8 mouse cellular contexts compared by ENCODE assay signal in genomic region chr17:47610849-47611660, GRCm38 (mm10). TPM values are rescaled to one million over a fixed set of nuclear protein-coding genes. Genes with fewer than 3 reads are reported as not detected.
DNase-seq lines count a peak whose midpoint lies in the region; ATAC-seq lines count a peak whose summit lies in the region.

TSS of gene Bysl (minus strand) at chr17:47611492.
TSS of gene Med20 (plus strand) at chr17:47611582.
TSS of gene Gm20517 (plus strand) at chr17:47611589.

- no peaks in the 10 kb centered on the region for H3K27me3 ChIP-seq in hindbrain, embryonic 15.5 days

- peak within 1 kb of the TSS; percentile 89 for H3K4me3 ChIP-seq in hindbrain, embryonic 15.5 days

- WGBS in hindbrain, embryonic 15.5 days: under 1% methylated on average over 59 of the region's 59 CpGs

- H3K36me3 ChIP-seq in hindbrain, embryonic 15.5 days: peaks cover 15% of the 10 kb centered on the region

- H3K9ac ChIP-seq in hindbrain, embryonic 15.5 days: peak within 1 kb of the TSS; percentile 76

- peaks cover 35% of the 10 kb centered on the region for H3K4me1 ChIP-seq in hindbrain, embryonic 15.5 days (replicated peaks)

- peak; percentile 98 for DNase-seq in R1 (ENCODE audit: low read depth, low spot score)
- DNase-seq in cerebellum, postnatal 25 days: peak; percentile 99
- peak; percentile 97 for DNase-seq in frontal cortex, postnatal 36 days (ENCODE audit: low spot score in 2 of 2)
- peak; percentile 88 for DNase-seq in left cerebral cortex, adult 11 months (ENCODE audit: low spot score)
- peak; percentile 97 for DNase-seq in lung, postnatal 4 days
- peak; percentile 95 for DNase-seq in retina, postnatal 7 days (ENCODE audit: low read depth, low spot score)
- peak; percentile 89 for DNase-seq in urinary bladder, adult 2 months (ENCODE audit: low spot score)

- peak; percentile 97 for ATAC-seq in hindbrain, embryonic 15.5 days (ENCODE audit: low FRiP score, low read depth)

- no peaks in the 10 kb centered on the region for H3K9me3 ChIP-seq in hindbrain, embryonic 15.5 days

- H3K4me2 ChIP-seq in hindbrain, embryonic 15.5 days: peak within 1 kb of the TSS; percentile 93

- H3K27ac ChIP-seq in hindbrain, embryonic 15.5 days (replicated peaks): peak within 1 kb of the TSS; percentile 81

RNA-seq across cellular contexts. Expression of gene Bysl, which starts in this region (rescaled TPM):
- polyA plus RNA-seq in hindbrain, embryonic 15.5 days (2015; fragmentation: Nextera tagmentation; extraction: Ambion mirVana): 33.9 and 37.5 TPM in 2 replicates
- 15.3 and 15.5 TPM in 2 replicates for polyA plus RNA-seq in urinary bladder, adult 2 months (2012; rRNA removed)

RNA-seq across cellular contexts. Expression of gene Med20, which starts in this region (rescaled TPM):
- 41.2 and 43.9 TPM in 2 replicates for polyA plus RNA-seq in hindbrain, embryonic 15.5 days (2015; fragmentation: Nextera tagmentation; extraction: Ambion mirVana)
- 33.7 and 48.5 TPM in 2 replicates for polyA plus RNA-seq in urinary bladder, adult 2 months (2012; rRNA removed)

RNA-seq across cellular contexts. Expression of gene Gm20517, which starts in this region (rescaled TPM):
- 2.0 and 2.5 TPM in 2 replicates for polyA plus RNA-seq in hindbrain, embryonic 15.5 days (2015; fragmentation: Nextera tagmentation; extraction: Ambion mirVana)
- 0.76 and 0.96 TPM in 2 replicates for polyA plus RNA-seq in urinary bladder, adult 2 months (2012; rRNA removed)

Comparison
In these comparisons a context has a peak if more than half of its experiments do, and no peak if none do; other contexts are left out.
1. Peak in every context shown above with its lines: DNase-seq, ATAC-seq, H3K4me3 ChIP-seq and H3K27ac ChIP-seq.